Mouse (Mus musculus) cerebellum, adult 2 months (tissue): ENCODE results near the gene Spred2.

Experiments used
- CTCF ChIP-seq: fragments of 200-500 bp; IDR thresholded peaks from 2 replicates; pipeline ENCODE4 v1.5.1; 2011; ENCODE audit warnings: low read depth, mild to moderate bottlenecking, control low read depth, low read length, moderate library complexity, borderline replicate concordance; ENCODE audit not compliant: insufficient read depth
- POLR2A ChIP-seq: fragments of 200-500 bp; IDR thresholded peaks from 2 replicates; pipeline ENCODE4 v1.6.1; 2011; ENCODE audit warnings: low read length, control low read depth, borderline replicate concordance; ENCODE audit not compliant: insufficient read depth

GRCm38 (mm10) chr11:19949725-19950124 lies 25.6 kb downstream of the Spred2 start:
- TF ChIP-seq CTCF (no peak), POLR2A (no peak)
